Mouse (Mus musculus) ovary, adult 2 months (tissue): ENCODE measurements around the gene Fam207a. TPM values are rescaled to one million over a fixed set of nuclear protein-coding genes. Genes with fewer than 3 reads are reported as not detected.

Experiments used
- polyA plus RNA-seq: library from polyadenylated mRNA; depleted of rRNA; stranded (reverse); fragments of >200 nt; gene quantifications from 2 replicates; pipeline ENCODE4 v1.2.3, GENCODE M21; 2012; rRNA removed

Fam207a gene
- 36.3 and 39.4 TPM in 2 replicates for polyA plus RNA-seq

GRCm38 (mm10) chr10:77515385-77516348 is at the start of gene Fam207a:
TSS of gene Fam207a (minus strand) at chr10:77515785.

GRCm38 (mm10) chr10:77530140-77530539 is 14.6 kb upstream of the Fam207a start, which contains the start of gene Itgb2:
TSS of gene Itgb2 (plus strand) at chr10:77530252.

Other genes with a start within 250 kb of the Fam207a start
- 23.6 and 24.6 TPM in 2 replicates for gene Adarb1, start 97.5 kb downstream of the Fam207a start, polyA plus RNA-seq
- 11.3 and 12.6 TPM in 2 replicates for gene Itgb2, start 14.5 kb upstream of the Fam207a start, polyA plus RNA-seq
- 150 and 206 TPM in 2 replicates for gene Pttg1ip, start 65.9 kb upstream of the Fam207a start, polyA plus RNA-seq
- 416 and 428 TPM in 2 replicates for gene Sumo3, start 90.3 kb upstream of the Fam207a start, polyA plus RNA-seq
- not detected in 2 replicates for gene Gm49325, start 90.4 kb upstream of the Fam207a start, polyA plus RNA-seq
- gene Ube2g2, start 106.5 kb upstream of the Fam207a start, polyA plus RNA-seq = 43.5 and 49.7 TPM in 2 replicates
- gene Tspear, start 170.8 kb upstream of the Fam207a start, polyA plus RNA-seq = 1.2 and 1.3 TPM in 2 replicates
- not detected in 2 replicates for gene Gm19402, start 175.0 kb upstream of the Fam207a start, polyA plus RNA-seq
- gene Gm9508, start 181.4 kb upstream of the Fam207a start, polyA plus RNA-seq = not detected in 2 replicates
- gene Gm10272, start 190.8 kb upstream of the Fam207a start, polyA plus RNA-seq = not detected in 2 replicates
- gene Gm10024, start 195.7 kb upstream of the Fam207a start, polyA plus RNA-seq = not detected in 2 replicates
- not detected in 2 replicates for gene Gm10142, start 200.0 kb upstream of the Fam207a start, polyA plus RNA-seq
- gene Krtap12-1, start 204.8 kb upstream of the Fam207a start, polyA plus RNA-seq = not detected in 2 replicates
- gene Gm10100, start 210.7 kb upstream of the Fam207a start, polyA plus RNA-seq = not detected in 2 replicates
- gene Gm18596, start 226.9 kb upstream of the Fam207a start, polyA plus RNA-seq = not detected in 2 replicates
- not detected in 2 replicates for gene Gm9736, start 235.6 kb upstream of the Fam207a start, polyA plus RNA-seq
- gene Gm3233, start 243.9 kb upstream of the Fam207a start, polyA plus RNA-seq = not detected in 2 replicates